ENCODE assay signal across 22 mouse cellular contexts in the genomic region with DNA sequence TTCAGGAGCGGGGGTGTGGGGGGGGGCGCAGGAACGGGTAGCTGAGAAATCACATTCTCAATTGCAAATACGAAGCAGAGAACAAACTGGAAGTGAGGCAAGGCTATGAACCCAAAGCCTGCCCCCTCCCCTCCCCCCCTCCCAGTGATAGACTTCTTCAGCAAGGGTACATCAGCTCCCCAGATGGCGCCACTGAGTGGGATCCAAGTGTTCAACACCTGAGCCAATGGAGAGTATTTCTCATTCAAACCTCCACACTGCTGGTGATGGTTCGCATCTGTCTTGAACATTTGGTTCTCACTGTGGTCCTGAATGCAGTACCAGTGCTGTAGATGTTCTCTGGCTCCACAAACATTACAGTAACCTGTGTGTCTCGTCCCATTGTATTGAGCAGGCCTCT. TPM values are rescaled to one million over a fixed set of nuclear protein-coding genes. Genes with fewer than 3 reads are reported as not detected.
DNase-seq lines count a peak whose midpoint lies in the region; ATAC-seq and TF ChIP-seq lines count a peak whose summit lies in the region.
"Had no signal": no experiment of that assay in that cellular context is flagged by ENCODE, and none has a peak within 500 bp of the region (broad histone marks: within the 10 kb centered on the region; RNA-seq: fewer than 3 reads in every experiment).

No protein-coding gene starts in this region.

- H3K36me3 ChIP-seq in forebrain, postnatal 0 days (ENCODE audit: insufficient read depth) = no peaks in the 10 kb centered on the region
- no peaks in the 10 kb centered on the region for H3K36me3 ChIP-seq in forebrain, embryonic 14.5 days (ENCODE audit: control insufficient read depth, insufficient read depth, low read length)
- no peaks in the 10 kb centered on the region for H3K36me3 ChIP-seq in heart, postnatal 0 days (replicated peaks; ENCODE audit: control insufficient read depth, insufficient read depth, low read length)
- H3K36me3 ChIP-seq in midbrain, embryonic 11.5 days (ENCODE audit: control insufficient read depth, insufficient read depth, low read length) = no peaks in the 10 kb centered on the region
- no peaks in the 10 kb centered on the region for H3K36me3 ChIP-seq in midbrain, embryonic 13.5 days
- H3K36me3 ChIP-seq in stomach, embryonic 16.5 days (ENCODE audit: control insufficient read depth, insufficient read depth, low read length) = no peaks in the 10 kb centered on the region
- H3K36me3 ChIP-seq: hindbrain, embryonic 10.5 days; kidney, embryonic 15.5 days; limb, embryonic 10.5 days had no signal

- no peak for TF ChIP-seq EP300 in heart, postnatal 0 days (IDR thresholded peaks at IDR 0.05; ENCODE audit: low read depth)

- no peaks in the 10 kb centered on the region for H3K27me3 ChIP-seq in forebrain, postnatal 0 days (ENCODE audit: insufficient read depth, low read length)
- H3K27me3 ChIP-seq in forebrain, embryonic 14.5 days (replicated peaks; ENCODE audit: control insufficient read depth, insufficient read depth, low read length) = no peaks in the 10 kb centered on the region
- H3K27me3 ChIP-seq in heart, postnatal 0 days (ENCODE audit: control insufficient read depth, insufficient read depth, low read length) = no peaks in the 10 kb centered on the region
- peaks cover 17% of the 10 kb centered on the region for H3K27me3 ChIP-seq in midbrain, embryonic 11.5 days (ENCODE audit: control insufficient read depth, insufficient read depth, low read length)
- H3K27me3 ChIP-seq in midbrain, embryonic 13.5 days = peaks cover 22% of the 10 kb centered on the region; the same call in 1 of the 2 replicates
- peaks cover 14% of the 10 kb centered on the region; the same call in 1 of the 2 replicates for H3K27me3 ChIP-seq in stomach, embryonic 16.5 days (ENCODE audit: control insufficient read depth, insufficient read depth, low read length)
- H3K27me3 ChIP-seq: CH12.LX had no signal

- no peak overlapping the region for H3K4me2 ChIP-seq in forebrain, postnatal 0 days (ENCODE audit: low read depth)
- no peak overlapping the region for H3K4me2 ChIP-seq in forebrain, embryonic 14.5 days (ENCODE audit: low read length)
- H3K4me2 ChIP-seq in heart, postnatal 0 days (ENCODE audit: low read depth, low read length) = 0 out of 2 replicates have a peak overlapping the region, but pooled peaks have one; percentile 37
- no peak overlapping the region for H3K4me2 ChIP-seq in midbrain, embryonic 11.5 days
- no peak overlapping the region for H3K4me2 ChIP-seq in midbrain, embryonic 13.5 days (replicated peaks)
- H3K4me2 ChIP-seq in stomach, embryonic 16.5 days (ENCODE audit: low read depth, low read length) = no peak overlapping the region
- H3K4me2 ChIP-seq: kidney, embryonic 15.5 days; liver, embryonic 11.5 days; lung, embryonic 14.5 days had no signal

- H3K9ac ChIP-seq in forebrain, postnatal 0 days = no peak overlapping the region
- no peak overlapping the region for H3K9ac ChIP-seq in forebrain, embryonic 14.5 days (ENCODE audit: low read length)
- no peak overlapping the region for H3K9ac ChIP-seq in heart, postnatal 0 days (replicated peaks; ENCODE audit: low read depth, low read length)
- H3K9ac ChIP-seq in midbrain, embryonic 11.5 days (ENCODE audit: low read length) = no peak overlapping the region
- no peak overlapping the region for H3K9ac ChIP-seq in midbrain, embryonic 13.5 days (replicated peaks)
- H3K9ac ChIP-seq in stomach, embryonic 16.5 days (ENCODE audit: low read length) = no peak overlapping the region
- H3K9ac ChIP-seq: kidney, embryonic 15.5 days; lung, embryonic 14.5 days had no signal

- intact Hi-C loops in heart, postnatal 14 days (cut with DNase I) = loop anchor here (5.0 to 10.0 kb wide), 5 partner anchors 88 to 775 kb away; no protein-coding TSS in a partner anchor
- intact Hi-C loops in gastrocnemius, postnatal 36 days (cut with DNase I) = loop anchor here (5.0 to 10.0 kb wide), 2 partner anchors 88 to 355 kb away; no protein-coding TSS in a partner anchor

- WGBS in forebrain, postnatal 0 days = 92% methylated on average over 7 of the region's 7 CpGs
- 89% methylated on average over 7 of the region's 7 CpGs for WGBS in forebrain, embryonic 14.5 days
- 58% methylated on average over 7 of the region's 7 CpGs for WGBS in heart, postnatal 0 days
- 91% methylated on average over 7 of the region's 7 CpGs for WGBS in midbrain, embryonic 11.5 days
- WGBS in midbrain, embryonic 13.5 days = 89% methylated on average over 7 of the region's 7 CpGs
- 82% methylated on average over 7 of the region's 7 CpGs for WGBS in stomach, embryonic 16.5 days

- peaks cover 19% of the 10 kb centered on the region; the same call in 1 of the 2 replicates for H3K4me1 ChIP-seq in forebrain, postnatal 0 days (ENCODE audit: insufficient read depth)
- H3K4me1 ChIP-seq in forebrain, embryonic 14.5 days (ENCODE audit: control insufficient read depth, insufficient read depth, low read length) = peaks cover 6% of the 10 kb centered on the region
- peaks cover 67% of the 10 kb centered on the region for H3K4me1 ChIP-seq in heart, postnatal 0 days (ENCODE audit: control insufficient read depth, insufficient read depth)
- peaks cover 3% of the 10 kb centered on the region for H3K4me1 ChIP-seq in midbrain, embryonic 11.5 days (ENCODE audit: control insufficient read depth, insufficient read depth, low read length)
- peaks cover 34% of the 10 kb centered on the region for H3K4me1 ChIP-seq in midbrain, embryonic 13.5 days (replicated peaks)
- peaks cover 11% of the 10 kb centered on the region; the same call in 1 of the 2 replicates for H3K4me1 ChIP-seq in stomach, embryonic 16.5 days (ENCODE audit: control insufficient read depth, insufficient read depth, low read length)

- DNase-seq in forebrain, postnatal 0 days = no peak
- DNase-seq in forebrain, embryonic 14.5 days (ENCODE audit: low spot score) = no peak
- no peak for DNase-seq in heart, postnatal 0 days (ENCODE audit: low spot score)
- DNase-seq in heart, postnatal 14 days = no peak
- DNase-seq in midbrain, embryonic 11.5 days (ENCODE audit: low spot score, missing footprints) = peak; percentile 76
- no peak for DNase-seq in gastrocnemius, postnatal 36 days
- DNase-seq: adrenal gland, postnatal 14 days; cerebellum, adult 9-10 months; gastrocnemius, postnatal 10 days; lung, embryonic 14.5 days; right cerebral cortex, postnatal 14 days; thymus, postnatal 36 days had no signal

- TF ChIP-seq CTCF in forebrain, postnatal 0 days (IDR thresholded peaks at IDR 0.05; ENCODE audit: low read depth) = 0 out of 2 replicates have a peak, but pooled peaks have one; percentile 22
- TF ChIP-seq CTCF in heart, postnatal 0 days (IDR thresholded peaks at IDR 0.05; ENCODE audit: low read depth) = 0 out of 2 replicates have a peak, but pooled peaks have one; percentile 17

- no peak for ATAC-seq in forebrain, postnatal 0 days
- no peak for ATAC-seq in forebrain, embryonic 14.5 days
- ATAC-seq in heart, postnatal 0 days (ENCODE audit: insufficient read depth, low read depth) = no peak
- ATAC-seq in midbrain, embryonic 11.5 days (ENCODE audit: low FRiP score) = no peak
- ATAC-seq in midbrain, embryonic 13.5 days = no peak
- ATAC-seq in stomach, embryonic 16.5 days (ENCODE audit: insufficient read depth, low FRiP score) = no peak
- ATAC-seq: activated CD4-positive, CD25-positive, alpha-beta regulatory T cell, adult 4 months; inflammation-experienced regulatory T-cells, adult 6 months; midbrain, embryonic 16.5 days had no signal

- no peak overlapping the region for H3K27ac ChIP-seq in forebrain, postnatal 0 days (ENCODE audit: low read depth, low read length)
- H3K27ac ChIP-seq in forebrain, embryonic 14.5 days (ENCODE audit: low read depth, low read length) = no peak overlapping the region
- peak overlapping the region; percentile 94 for H3K27ac ChIP-seq in heart, postnatal 0 days (ENCODE audit: low read depth)
- no peak overlapping the region for H3K27ac ChIP-seq in midbrain, embryonic 11.5 days (ENCODE audit: low read depth, low read length)
- no peak overlapping the region for H3K27ac ChIP-seq in midbrain, embryonic 13.5 days
- H3K27ac ChIP-seq in stomach, embryonic 16.5 days (ENCODE audit: low read length) = peak overlapping the region; percentile 83
- H3K27ac ChIP-seq: kidney, embryonic 15.5 days; limb, embryonic 10.5 days had no signal

- H3K4me3 ChIP-seq in forebrain, postnatal 0 days (ENCODE audit: low read depth, low read length) = no peak overlapping the region
- H3K4me3 ChIP-seq in forebrain, embryonic 14.5 days (ENCODE audit: low read depth, low read length) = no peak overlapping the region
- H3K4me3 ChIP-seq in heart, postnatal 0 days (ENCODE audit: low read depth, low read length) = no peak overlapping the region
- no peak overlapping the region for H3K4me3 ChIP-seq in midbrain, embryonic 11.5 days (ENCODE audit: low read depth, low read length)
- no peak overlapping the region for H3K4me3 ChIP-seq in midbrain, embryonic 13.5 days (replicated peaks)
- H3K4me3 ChIP-seq in stomach, embryonic 16.5 days (replicated peaks; ENCODE audit: low read length) = no peak overlapping the region
- H3K4me3 ChIP-seq: hindbrain, embryonic 10.5 days; kidney, embryonic 15.5 days; limb, embryonic 10.5 days had no signal

- no peaks in the 10 kb centered on the region for H3K9me3 ChIP-seq in forebrain, postnatal 0 days (ENCODE audit: low read length)
- no peaks in the 10 kb centered on the region for H3K9me3 ChIP-seq in forebrain, embryonic 14.5 days (replicated peaks; ENCODE audit: control insufficient read depth, low read length)
- H3K9me3 ChIP-seq in heart, postnatal 0 days (replicated peaks; ENCODE audit: control insufficient read depth, low read length) = no peaks in the 10 kb centered on the region
- H3K9me3 ChIP-seq in midbrain, embryonic 11.5 days (ENCODE audit: control insufficient read depth, low read length) = no peaks in the 10 kb centered on the region
- H3K9me3 ChIP-seq in midbrain, embryonic 13.5 days = no peaks in the 10 kb centered on the region
- no peaks in the 10 kb centered on the region for H3K9me3 ChIP-seq in stomach, embryonic 16.5 days (replicated peaks; ENCODE audit: control insufficient read depth, low read length)
- H3K9me3 ChIP-seq: hindbrain, embryonic 10.5 days; kidney, embryonic 15.5 days; limb, embryonic 10.5 days had no signal

RNA-seq across cellular contexts. Expression of gene Cdh13, which starts 6.0 kb away (rescaled TPM):
- 119 and 127 TPM in 2 replicates for total RNA-seq in forebrain, postnatal 0 days (2014; rRNA removed)
- polyA plus RNA-seq in forebrain, postnatal 0 days (2015; fragmentation: Nextera tagmentation; extraction: Ambion mirVana) = 154 TPM in 2 replicates
- polyA plus RNA-seq in forebrain, embryonic 14.5 days (2014; fragmentation: Nextera tagmentation; extraction: Ambion mirVana) = 101 and 123 TPM in 2 replicates
- 109 and 126 TPM in 2 replicates for total RNA-seq in heart, postnatal 0 days (2014; rRNA removed; ENCODE audit: low replicate concordance)
- polyA plus RNA-seq in heart, postnatal 0 days (2015; fragmentation: Nextera tagmentation; extraction: Ambion mirVana) = 136 TPM in 2 replicates
- 100 to 1,000 TPM; 182 to 194 TPM for total RNA-seq in heart, postnatal 14 days (2021)
- polyA plus RNA-seq in midbrain, embryonic 11.5 days (2014; fragmentation: Nextera tagmentation; extraction: Ambion mirVana) = 10.8 and 12.2 TPM in 2 replicates
- polyA plus RNA-seq in midbrain, embryonic 13.5 days (2015; fragmentation: Nextera tagmentation; extraction: Ambion mirVana) = 45.1 and 56.3 TPM in 2 replicates
- polyA plus RNA-seq in stomach, embryonic 16.5 days (2015; fragmentation: Nextera tagmentation; extraction: Ambion mirVana) = 19.9 and 20.4 TPM in 2 replicates
- 100 to 1,000 TPM; 110 to 120 TPM for total RNA-seq in gastrocnemius, postnatal 36 days (2021)
- total RNA-seq: CH12.LX had no signal

Comparison
In these comparisons a context has a peak if more than half of its experiments do, and no peak if none do; other contexts are left out.
1. H3K27ac ChIP-seq: peak in heart, postnatal 0 days (single experiment) and stomach, embryonic 16.5 days (single experiment); none in forebrain, postnatal 0 days (single experiment), forebrain, embryonic 14.5 days (single experiment), midbrain, embryonic 11.5 days (single experiment) and midbrain, embryonic 13.5 days (single experiment).